Mouse (Mus musculus) adrenal gland, adult 18-20 months (tissue): ENCODE data around the gene Dennd5b. TPM values are rescaled to one million over a fixed set of nuclear protein-coding genes. Genes with fewer than 3 reads are reported as not detected.
"Not testable (repeated sequence)": the region's sequence is repeated elsewhere in the genome, so short reads cannot be mapped to it uniquely, and the experiment has no call there.

Source experiments
- DNase-seq, 2 experiments: peaks; one replicate each; pipeline ENCODE4 v3.0.0; 2021 to 2022; ENCODE audit warnings: low spot score in 2 of 2
- total RNA-seq, 2 experiments: library from RNA; stranded (reverse); gene quantifications; 1 replicate in 1 of 2; 2 replicates in 1 of 2; pipeline ENCODE4 v1.2.3; 2021

The Dennd5b gene
- total RNA-seq, 2 experiments from 2014 or later: 14.5 to 18.5 TPM

GRCm38 (mm10) chr6:149031377-149031776 lies 70.1 kb downstream of the Dennd5b start:
- no peak for DNase-seq

GRCm38 (mm10) chr6:149018431-149018830 lies 83.0 kb downstream of the Dennd5b start:
- DNase-seq: no peak

DNA sequence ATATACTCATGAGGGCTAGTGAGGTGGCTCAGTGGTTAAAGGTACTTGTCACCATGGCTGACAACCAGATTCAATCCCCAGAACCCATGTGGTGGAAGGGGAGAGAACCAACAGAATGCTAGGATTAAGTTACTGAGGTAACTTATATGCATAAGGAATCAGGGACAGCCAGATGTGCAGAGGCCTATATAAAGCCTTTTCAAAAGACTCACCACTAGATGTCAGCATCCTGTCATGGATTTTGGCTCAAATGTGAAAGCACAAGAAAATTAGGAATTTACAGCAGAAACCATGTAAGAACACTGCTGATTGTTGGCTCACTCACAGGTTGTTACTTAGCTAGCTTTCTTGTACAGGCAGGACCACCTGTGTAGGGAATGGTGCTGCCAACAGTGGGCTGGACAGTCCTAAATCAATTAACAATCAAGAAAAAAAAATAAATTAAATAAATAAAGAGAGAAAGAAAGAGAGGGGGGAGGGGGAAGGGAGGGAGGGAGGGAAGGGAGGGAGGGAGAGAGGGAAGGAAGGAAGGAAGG lies 90.6 kb downstream of the Dennd5b start:
- no peak for DNase-seq

DNA sequence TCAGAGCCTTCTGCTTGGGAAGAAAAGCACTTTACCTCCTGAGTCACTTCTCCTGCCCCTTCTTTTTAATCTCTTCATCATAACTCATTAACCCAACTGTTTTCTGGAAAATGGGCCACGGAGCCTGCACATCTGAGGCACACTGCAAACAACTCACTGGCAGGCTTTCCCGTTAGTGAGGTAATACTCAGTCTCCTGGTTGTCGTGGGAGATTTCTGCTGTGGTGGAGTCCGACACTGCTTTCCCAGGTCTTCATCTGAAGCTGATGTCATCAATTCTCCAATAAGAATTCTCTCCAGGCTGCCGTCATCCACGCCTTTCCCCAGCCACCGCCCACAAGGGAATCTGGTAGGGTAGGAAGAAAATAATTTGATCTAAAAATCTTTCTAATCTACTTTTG lies 96.5 kb downstream of the Dennd5b start:
- DNase-seq: no peak

DNA sequence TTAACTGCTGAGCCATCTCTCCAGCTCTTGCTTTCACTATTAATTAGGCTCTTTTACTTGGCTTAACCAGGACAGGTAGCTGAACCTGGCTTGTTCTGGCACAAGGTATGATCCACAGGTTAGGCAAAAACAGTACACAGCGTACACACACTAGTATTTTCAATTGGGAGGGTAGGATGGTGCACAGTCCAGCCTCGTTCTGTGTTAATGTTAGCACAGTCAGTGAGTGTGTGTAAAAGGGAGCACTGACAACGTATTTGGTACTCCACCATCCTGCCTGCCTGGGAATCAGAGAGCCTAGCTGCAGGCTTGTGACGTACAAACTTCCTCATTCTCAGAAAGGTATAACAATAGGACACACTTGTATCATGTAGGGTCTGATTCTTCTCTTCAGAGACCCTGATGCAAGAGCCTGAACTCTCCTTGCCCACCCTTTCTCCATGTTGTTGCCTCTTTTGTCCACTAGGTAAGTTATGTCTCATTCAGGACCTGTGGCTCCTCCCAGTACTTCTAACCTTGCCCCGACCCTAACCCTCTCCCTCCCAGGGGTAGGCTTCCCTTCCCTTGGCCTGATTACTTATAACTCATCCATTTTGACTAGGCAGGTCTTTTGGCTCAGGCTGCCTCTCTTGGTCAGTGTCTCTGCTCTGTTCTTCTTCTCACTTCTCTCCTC lies 107.0 kb downstream of the Dennd5b start:
- DNase-seq: no peak

GRCm38 (mm10) chr6:148993117-148994077 lies 108.1 kb downstream of the Dennd5b start:
- no peak for DNase-seq

DNA sequence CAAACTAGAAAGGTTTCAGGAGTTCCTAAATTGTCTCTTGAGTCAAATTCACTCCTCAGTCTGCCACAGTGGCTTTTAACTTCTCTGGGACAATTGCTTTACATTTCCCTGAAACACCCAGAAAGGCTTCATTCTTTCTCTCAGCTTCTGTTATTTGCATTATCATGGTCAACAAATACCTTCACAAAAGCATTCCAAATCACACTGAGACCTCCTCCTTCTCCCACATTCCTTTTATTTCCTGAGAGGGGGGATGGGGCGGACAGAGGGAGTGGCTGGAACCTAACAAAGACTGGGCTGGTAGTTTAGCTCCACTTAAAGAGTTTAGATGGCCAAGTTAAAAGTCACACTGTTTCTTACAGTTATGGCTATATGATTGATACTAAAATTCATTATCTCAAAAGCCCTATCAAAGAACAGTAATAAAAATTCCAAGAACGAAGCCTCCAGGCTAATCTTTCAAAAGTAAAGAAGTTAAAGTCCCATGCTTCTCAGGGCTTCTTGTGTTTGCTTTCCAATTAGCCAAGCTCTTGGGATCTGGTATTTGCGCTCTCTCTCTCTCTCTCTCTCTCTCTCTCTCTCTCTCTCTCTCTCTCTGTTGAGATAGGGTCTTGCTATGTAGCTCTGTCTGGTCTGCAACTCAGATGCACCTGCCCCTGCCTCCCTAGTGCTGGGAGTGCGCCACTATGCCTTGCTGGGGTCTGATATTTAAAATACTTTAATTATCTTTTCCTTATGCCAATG lies 108.9 kb downstream of the Dennd5b start:
- DNase-seq: no peak

GRCm38 (mm10) chr6:148991660-148992372 lies 109.7 kb downstream of the Dennd5b start:
- no peak for DNase-seq

- not testable (repeated sequence) for DNase-seq
These were observed 111.5 kb downstream of the Dennd5b start for GRCm38 (mm10) chr6:148989792-148990491.

- DNase-seq: no peak
These were observed 115.5 kb downstream of the Dennd5b start for GRCm38 (mm10) chr6:148986003-148986402.

DNA sequence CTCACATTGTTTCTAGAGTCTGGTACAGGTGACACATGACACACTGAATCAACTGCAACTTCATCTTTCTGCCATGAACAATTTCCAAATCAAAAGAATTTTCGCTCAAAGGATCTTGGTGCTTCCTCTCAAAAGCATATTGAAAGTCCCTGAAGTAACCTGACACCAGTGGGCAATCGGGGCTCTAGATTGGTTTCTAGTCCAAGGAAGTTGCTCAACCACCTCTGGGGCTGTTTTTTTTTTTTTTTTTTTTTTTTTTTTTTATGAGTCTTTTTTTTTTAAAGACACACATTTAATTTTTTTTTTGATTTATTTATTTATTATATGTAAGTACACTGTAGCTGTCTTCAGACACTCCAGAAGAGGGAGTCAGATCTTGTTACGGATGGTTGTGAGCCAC lies 121.0 kb downstream of the Dennd5b start:
- no peak for DNase-seq

DNA sequence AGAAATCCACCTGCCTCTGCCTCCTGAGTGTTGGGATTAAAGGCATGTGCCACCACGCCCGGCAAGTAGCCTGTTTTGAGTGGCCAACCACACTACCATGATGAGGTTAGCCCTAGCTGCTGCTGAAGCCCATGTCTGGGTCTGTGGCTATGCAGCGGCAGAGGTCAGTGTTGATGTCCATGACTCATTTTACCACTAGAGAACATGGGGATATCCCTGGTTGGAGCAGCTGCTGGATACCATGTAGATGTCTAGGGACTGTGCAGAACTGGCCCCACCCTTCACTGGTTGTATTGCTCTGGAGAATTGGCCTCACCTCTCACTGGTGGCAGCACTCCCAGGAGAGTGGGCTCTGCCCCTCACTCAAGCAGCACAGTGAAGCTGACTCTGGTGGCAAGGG lies 126.4 kb downstream of the Dennd5b start:
- DNase-seq: no peak

- DNase-seq: no peak
These were observed 128.6 kb downstream of the Dennd5b start for GRCm38 (mm10) chr6:148972891-148973290.

DNA sequence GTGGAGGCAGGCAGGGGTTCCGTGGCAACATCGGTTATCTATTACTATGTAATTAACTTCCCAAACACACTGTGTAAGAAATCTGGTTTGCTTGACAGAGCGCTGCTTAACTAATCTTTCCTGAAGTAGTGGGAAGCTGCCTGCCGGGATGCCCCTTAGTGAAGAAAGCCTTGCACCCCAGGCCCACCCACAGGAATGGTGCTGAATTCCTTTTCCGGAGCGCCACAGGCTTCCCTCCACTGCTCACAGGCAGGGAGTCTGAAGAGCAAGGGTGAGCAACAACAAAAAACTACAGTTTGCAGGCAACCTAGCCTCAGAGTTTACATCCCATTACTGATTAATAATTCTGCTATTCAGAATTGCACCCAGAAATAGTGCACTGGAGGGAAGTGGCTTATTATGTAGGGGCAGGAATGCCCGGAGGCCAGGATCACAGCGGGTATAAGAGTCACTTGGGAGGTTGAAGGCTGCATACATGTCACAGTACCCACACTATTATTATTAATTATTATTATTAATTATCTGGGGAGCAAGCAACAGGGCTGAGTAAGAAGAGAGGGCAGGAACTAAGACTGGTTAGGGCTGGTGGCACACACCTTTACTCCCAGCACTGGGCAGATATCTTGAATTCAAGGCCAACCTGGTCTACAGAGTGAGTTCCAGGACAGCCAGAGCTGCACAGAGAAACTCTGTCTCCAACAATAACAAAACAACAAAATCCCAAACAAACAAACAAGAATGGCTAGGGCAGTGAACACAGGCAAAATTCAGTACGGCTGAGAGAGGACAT lies 129.2 kb downstream of the Dennd5b start:
- no peak for DNase-seq

- no peak for DNase-seq
These were observed 130.0 kb downstream of the Dennd5b start for GRCm38 (mm10) chr6:148971385-148971940.

- no peak for DNase-seq
These were observed 140.2 kb downstream of the Dennd5b start for GRCm38 (mm10) chr6:148961285-148961684.

DNA sequence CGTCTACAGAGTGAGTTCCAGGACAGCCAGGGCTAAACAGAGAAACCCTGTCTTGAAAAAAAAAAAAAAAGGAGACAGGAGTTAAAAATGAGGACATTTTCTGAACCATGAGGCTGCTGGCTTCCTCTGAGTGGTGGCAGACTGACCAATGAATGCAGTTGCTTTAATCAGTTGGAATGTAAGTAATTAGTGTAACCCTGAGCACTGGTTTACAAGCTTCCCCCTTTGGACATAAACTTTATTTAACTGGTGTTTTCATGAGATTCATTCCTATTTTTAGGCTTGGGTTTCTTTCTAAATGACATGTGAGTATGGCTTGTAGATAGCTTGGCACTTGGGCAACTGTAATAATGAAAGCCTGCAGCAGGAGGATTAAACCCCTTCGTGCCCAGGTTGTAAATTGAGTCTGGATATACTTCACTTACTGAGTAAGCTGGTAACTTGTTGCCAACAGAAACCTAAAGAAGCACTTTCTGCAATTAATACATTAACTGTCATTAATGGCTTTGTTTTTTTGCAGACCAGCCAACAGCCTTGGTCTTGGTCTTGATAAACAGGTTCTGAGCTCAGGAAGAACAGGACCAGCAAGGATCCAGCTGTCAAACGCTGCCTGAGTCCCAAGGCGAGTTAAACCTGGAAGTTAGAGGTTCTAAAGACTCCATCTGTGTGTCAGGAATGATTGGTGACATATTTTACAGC lies 141.8 kb downstream of the Dennd5b start:
- no peak for DNase-seq

DNA sequence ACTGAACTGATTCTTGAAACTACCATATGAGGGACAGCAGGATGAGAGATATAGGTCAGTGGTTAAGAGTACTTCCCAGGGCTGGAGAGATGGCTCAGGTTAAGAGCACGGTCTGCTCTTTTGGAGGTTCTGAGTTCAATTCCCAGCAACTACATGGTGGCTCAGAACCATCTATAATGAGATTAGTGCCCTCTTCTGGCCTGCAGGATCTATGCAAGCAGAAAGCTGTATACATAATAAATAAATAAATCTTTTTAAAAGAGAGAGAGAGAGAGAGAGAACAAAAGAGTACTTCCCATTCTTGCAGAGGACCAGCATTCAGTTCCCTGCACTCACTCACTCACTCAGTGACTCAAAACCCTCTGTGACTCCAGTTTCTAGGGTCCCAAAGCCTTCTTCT lies 142.8 kb downstream of the Dennd5b start:
- no peak for DNase-seq
